8 mouse cellular contexts compared by ENCODE assay signal in the genomic region with DNA sequence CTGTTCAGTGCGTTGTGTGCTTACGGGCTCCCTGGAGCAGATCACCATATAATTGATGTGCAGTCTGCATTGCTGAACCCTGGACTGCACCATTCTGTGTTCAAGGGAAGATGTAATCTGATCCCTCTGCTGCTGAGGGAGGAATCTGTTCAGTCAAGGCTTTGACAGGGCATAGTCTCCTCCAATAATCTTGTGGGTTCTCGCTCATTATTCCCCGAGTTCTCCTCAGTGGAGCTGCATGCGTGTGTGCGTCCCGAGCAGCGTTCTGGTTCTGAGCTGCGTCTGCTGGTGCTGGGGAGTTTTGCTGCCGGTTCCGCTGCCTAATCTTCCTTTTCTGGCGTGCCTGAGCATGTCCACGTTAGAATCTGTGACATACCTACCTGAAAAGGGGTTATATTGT.
DNase-seq lines count a peak whose midpoint lies in the region; ATAC-seq lines count a peak whose summit lies in the region.
"Had no signal": no experiment of that assay in that cellular context is flagged by ENCODE, and none has a peak within 500 bp of the region (broad histone marks: within the 10 kb centered on the region; RNA-seq: fewer than 3 reads in every experiment).

No protein-coding gene starts in this region.

- no peaks in the 10 kb centered on the region for H3K36me3 ChIP-seq in embryonic facial prominence, embryonic 15.5 days
- no peaks in the 10 kb centered on the region for H3K36me3 ChIP-seq in heart, embryonic 14.5 days (ENCODE audit: control insufficient read depth, insufficient read depth, low read length)
- H3K36me3 ChIP-seq in limb, embryonic 15.5 days: no peaks in the 10 kb centered on the region
- H3K36me3 ChIP-seq in neural tube, embryonic 14.5 days (ENCODE audit: control insufficient read depth, insufficient read depth, low read length): no peaks in the 10 kb centered on the region

- H3K4me3 ChIP-seq in embryonic facial prominence, embryonic 15.5 days (replicated peaks): peak overlapping the region; percentile 50
- peak overlapping the region; percentile 39 to 45 for H3K4me3 ChIP-seq in heart, embryonic 14.5 days (ENCODE audit: control insufficient read depth in 1 of 2, insufficient read depth in 1 of 2, low read depth in 1 of 2, low read length in 2 of 2)
- H3K4me3 ChIP-seq in limb, embryonic 15.5 days: peak overlapping the region; percentile 44
- H3K4me3 ChIP-seq in neural tube, embryonic 14.5 days (ENCODE audit: low read depth, low read length): peak overlapping the region; percentile 56

- H3K4me2 ChIP-seq in embryonic facial prominence, embryonic 15.5 days (replicated peaks): peak overlapping the region; percentile 72
- H3K4me2 ChIP-seq in heart, embryonic 14.5 days (ENCODE audit: low read length): peak overlapping the region; percentile 67
- peak overlapping the region; percentile 65 for H3K4me2 ChIP-seq in limb, embryonic 15.5 days
- H3K4me2 ChIP-seq in neural tube, embryonic 14.5 days (ENCODE audit: low read depth, low read length): peak overlapping the region; percentile 62

- H3K4me1 ChIP-seq in embryonic facial prominence, embryonic 15.5 days: no peaks in the 10 kb centered on the region
- peaks cover 0 to 4% of the 10 kb centered on the region in 2 experiments; a peak in 2 of 4 replicates for H3K4me1 ChIP-seq in heart, embryonic 14.5 days (ENCODE audit: control insufficient read depth in 2 of 2, insufficient read depth in 2 of 2, low read length in 2 of 2)
- H3K4me1 ChIP-seq in limb, embryonic 15.5 days: 0 out of 2 replicates have a peak, but pooled peaks cover 4% of the 10 kb centered on the region
- H3K4me1 ChIP-seq in neural tube, embryonic 14.5 days (ENCODE audit: control insufficient read depth, insufficient read depth, low read length): peaks cover 6% of the 10 kb centered on the region; the same call in 1 of the 2 replicates

- peak overlapping the region; percentile 83 for H3K27ac ChIP-seq in embryonic facial prominence, embryonic 15.5 days (replicated peaks)
- peak overlapping the region; percentile 3 to 45; a peak in 2 of 4 replicates for H3K27ac ChIP-seq in heart, embryonic 14.5 days (replicated peaks in 1 of 2; ENCODE audit: control insufficient read depth in 1 of 2, insufficient read depth in 1 of 2, low read depth in 2 of 2, low read length in 2 of 2)
- peak overlapping the region; percentile 72 for H3K27ac ChIP-seq in limb, embryonic 15.5 days
- H3K27ac ChIP-seq in neural tube, embryonic 14.5 days (ENCODE audit: low read depth, low read length): peak overlapping the region; percentile 89
- H3K27ac ChIP-seq: liver, embryonic 14.5 days had no signal

- H3K27me3 ChIP-seq in embryonic facial prominence, embryonic 15.5 days: no peaks in the 10 kb centered on the region
- H3K27me3 ChIP-seq in heart, embryonic 14.5 days (ENCODE audit: control insufficient read depth, insufficient read depth, low read length): no peaks in the 10 kb centered on the region
- no peaks in the 10 kb centered on the region for H3K27me3 ChIP-seq in limb, embryonic 15.5 days
- H3K27me3 ChIP-seq in neural tube, embryonic 14.5 days (ENCODE audit: control insufficient read depth, insufficient read depth, low read length): no peaks in the 10 kb centered on the region

- ATAC-seq in embryonic facial prominence, embryonic 15.5 days (ENCODE audit: insufficient number of reproducible peaks, low FRiP score, low TSS enrichment, low read depth): peak; percentile 95
- ATAC-seq in heart, embryonic 14.5 days (ENCODE audit: insufficient number of reproducible peaks, insufficient read depth, low FRiP score, low read depth): 0 out of 2 replicates have a peak, but pooled peaks have one; percentile 31
- peak; percentile 85 for ATAC-seq in limb, embryonic 15.5 days (ENCODE audit: insufficient number of reproducible peaks, low FRiP score, low TSS enrichment, low read depth)
- ATAC-seq in neural tube, embryonic 14.5 days (ENCODE audit: low read depth): peak; percentile 97

- peak; percentile 49 to 68 for DNase-seq in adrenal gland, postnatal 36 days
- DNase-seq in kidney, postnatal 10 days: peak; percentile 58
- DNase-seq in urinary bladder, postnatal 36 days (ENCODE audit: low spot score in 2 of 2): peak; percentile 29 to 57

- WGBS in embryonic facial prominence, embryonic 15.5 days: 5% methylated on average over 13 of the region's 13 CpGs
- WGBS in heart, embryonic 14.5 days: 22% methylated on average over 13 of the region's 13 CpGs
- WGBS in limb, embryonic 15.5 days: 9% methylated on average over 13 of the region's 13 CpGs
- 3% methylated on average over 13 of the region's 13 CpGs for WGBS in neural tube, embryonic 14.5 days

- H3K9ac ChIP-seq in embryonic facial prominence, embryonic 15.5 days: peak overlapping the region; percentile 37
- H3K9ac ChIP-seq in heart, embryonic 14.5 days (ENCODE audit: low read length): peak overlapping the region; percentile 63
- H3K9ac ChIP-seq in limb, embryonic 15.5 days: 0 out of 2 replicates have a peak overlapping the region, but pooled peaks have one; percentile 24
- peak overlapping the region; percentile 55 for H3K9ac ChIP-seq in neural tube, embryonic 14.5 days (replicated peaks; ENCODE audit: low read depth, low read length)
- H3K9ac ChIP-seq: liver, embryonic 14.5 days had no signal

- H3K9me3 ChIP-seq in embryonic facial prominence, embryonic 15.5 days (replicated peaks): no peaks in the 10 kb centered on the region
- no peaks in the 10 kb centered on the region for H3K9me3 ChIP-seq in heart, embryonic 14.5 days (ENCODE audit: control insufficient read depth, low read length)
- no peaks in the 10 kb centered on the region for H3K9me3 ChIP-seq in limb, embryonic 15.5 days
- no peaks in the 10 kb centered on the region for H3K9me3 ChIP-seq in neural tube, embryonic 14.5 days (ENCODE audit: control insufficient read depth, low read length)

Comparison
In these comparisons a context has a peak if more than half of its experiments do, and no peak if none do; other contexts are left out.
1. Peak in every context shown above with its lines: DNase-seq, ATAC-seq, H3K4me3 ChIP-seq and H3K27ac ChIP-seq.
2. ATAC-seq: peak in every context shown above with its lines; median percentile 97 in neural tube, embryonic 14.5 days; 95 in embryonic facial prominence, embryonic 15.5 days; 85 in limb, embryonic 15.5 days; 31 in heart, embryonic 14.5 days.
3. H3K27ac ChIP-seq: peak in every context shown above with its lines; median percentile 89 in neural tube, embryonic 14.5 days; 83 in embryonic facial prominence, embryonic 15.5 days; 72 in limb, embryonic 15.5 days; 24 in heart, embryonic 14.5 days.